Mouse (Mus musculus) spleen, adult 2 months (tissue): ENCODE results near the gene Stxbp6. TPM values are rescaled to one million over a fixed set of nuclear protein-coding genes. Genes with fewer than 3 reads are reported as not detected.

Source experiments
- DNase-seq, 2 experiments: peaks; one replicate each; pipeline versions ENCODE4 v3.0.0 to v3.0.0-alpha.2; 2012 to 2021; ENCODE audit warnings: low spot score in 2 of 2, low read depth in 1 of 2
- H3K27ac ChIP-seq: fragments of 200-500 bp; 2 replicates; pipeline ENCODE4 v1.5.1; 2012; ENCODE audit warnings: low read length, inconsistent platforms; ENCODE audit not compliant: insufficient read depth
- H3K27me3 ChIP-seq: fragments of 200-500 bp; 2 replicates; pipeline ENCODE4 v1.6.1; 2012; ENCODE audit warnings: mild to moderate bottlenecking, moderate library complexity, low read length, inconsistent platforms; ENCODE audit not compliant: control insufficient read depth, insufficient read depth
- H3K36me3 ChIP-seq: fragments of 200-500 bp; 2 replicates; pipeline ENCODE4 v1.6.1; 2012; ENCODE audit warnings: mild to moderate bottlenecking, low read length, inconsistent platforms; ENCODE audit not compliant: control insufficient read depth, insufficient read depth
- H3K4me1 ChIP-seq: fragments of 200-500 bp; 2 replicates; pipeline ENCODE4 v1.6.1; 2011; ENCODE audit warnings: inconsistent platforms; ENCODE audit not compliant: control insufficient read depth, insufficient read depth, insufficient read length
- H3K4me3 ChIP-seq: fragments of 200-500 bp; 2 replicates; pipeline ENCODE4 v1.5.1; 2011; ENCODE audit warnings: mild to moderate bottlenecking, inconsistent platforms; ENCODE audit not compliant: insufficient read depth, insufficient read length; ENCODE audit errors: extremely low read depth
- CTCF ChIP-seq: fragments of 200-500 bp; IDR thresholded peaks from 2 replicates; pipeline ENCODE4 v1.5.1; 2011; ENCODE audit warnings: mild to moderate bottlenecking, inconsistent platforms; ENCODE audit not compliant: insufficient read depth, insufficient read length, insufficient replicate concordance; ENCODE audit errors: extremely low read depth
- POLR2A ChIP-seq: fragments of 200-500 bp; IDR thresholded peaks from 2 replicates; pipeline ENCODE4 v1.6.1; 2011; ENCODE audit warnings: low read depth, low read length, inconsistent platforms
- WGBS: fragments of 180-500 bp; shearing (Covaris S2); methylation state at CpG from one replicate; pipeline ENCODE4 v1.1.7; 2018; 5-methylcytosine and 5-hydroxymethylcytosine counted together
- polyA plus RNA-seq: library from polyadenylated mRNA; depleted of rRNA; stranded (reverse); fragments of >200 nt; gene quantifications from 2 replicates; pipeline ENCODE4 v1.2.3, GENCODE M21; 2012

Stxbp6 gene
- polyA plus RNA-seq, 1 experiment = 1.1 TPM

- no peaks in the 10 kb centered on the region for H3K36me3 ChIP-seq
- no peak for DNase-seq
- 79% methylated on average over 5 of the region's 5 CpGs for WGBS
- H3K27ac ChIP-seq = no peak overlapping the region
- H3K27me3 ChIP-seq = no peaks in the 10 kb centered on the region
- no peak overlapping the region for H3K4me3 ChIP-seq
- TF ChIP-seq CTCF (no peak), POLR2A (no peak)
- H3K4me1 ChIP-seq = no peaks in the 10 kb centered on the region
Measured at GRCm38 (mm10) chr12:45013246-45013756, 61.2 kb downstream of the Stxbp6 start.

GRCm38 (mm10) chr12:45011436-45012089, 62.9 kb downstream of the Stxbp6 start:
- WGBS = 80% methylated on average over 11 of the region's 11 CpGs
- Histone ChIP-seq H3K36me3 (no peaks in the 10 kb centered on the region), H3K4me1 (no peaks in the 10 kb centered on the region), H3K27me3 (no peaks in the 10 kb centered on the region), H3K27ac (no peak overlapping the region), H3K4me3 (no peak overlapping the region)
- DNase-seq = no peak
- TF ChIP-seq POLR2A (no peak), CTCF (no peak)

GRCm38 (mm10) chr12:45011006-45011405, 63.5 kb downstream of the Stxbp6 start:
- Histone ChIP-seq H3K36me3 (no peaks in the 10 kb centered on the region), H3K4me1 (no peaks in the 10 kb centered on the region), H3K27ac (no peak overlapping the region), H3K4me3 (no peak overlapping the region), H3K27me3 (no peaks in the 10 kb centered on the region)
- TF ChIP-seq POLR2A = no peak
- no peak for TF ChIP-seq CTCF
- no peak for DNase-seq

GRCm38 (mm10) chr12:45009984-45010611, 64.4 kb downstream of the Stxbp6 start:
- WGBS = 89% methylated on average over 2 of the region's 2 CpGs
- no peak overlapping the region for H3K4me3 ChIP-seq
- no peak overlapping the region for H3K27ac ChIP-seq
- TF ChIP-seq POLR2A = no peak
- TF ChIP-seq CTCF = no peak
- H3K36me3 ChIP-seq = no peaks in the 10 kb centered on the region
- no peaks in the 10 kb centered on the region for H3K4me1 ChIP-seq
- DNase-seq = no peak
- H3K27me3 ChIP-seq = no peaks in the 10 kb centered on the region

- no peak for DNase-seq
- no peak for TF ChIP-seq POLR2A
- TF ChIP-seq CTCF = no peak
- WGBS = 94% methylated on average over 2 of the region's 2 CpGs
Measured at GRCm38 (mm10) chr12:45006569-45006968, 67.9 kb downstream of the Stxbp6 start.

GRCm38 (mm10) chr12:45006049-45006448, 68.5 kb downstream of the Stxbp6 start:
- Histone ChIP-seq H3K27ac (no peak overlapping the region), H3K4me1 (no peaks in the 10 kb centered on the region), H3K27me3 (no peaks in the 10 kb centered on the region), H3K36me3 (no peaks in the 10 kb centered on the region), H3K4me3 (no peak overlapping the region)
- TF ChIP-seq POLR2A = no peak
- DNase-seq = no peak
- WGBS = 50% methylated on average over 4 of the region's 4 CpGs

More at GRCm38 (mm10) chr12:45006569-45006968, 67.9 kb downstream of the Stxbp6 start:
- no peak overlapping the region for H3K27ac ChIP-seq
- H3K4me1 ChIP-seq = no peaks in the 10 kb centered on the region
- no peak overlapping the region for H3K4me3 ChIP-seq
- no peaks in the 10 kb centered on the region for H3K36me3 ChIP-seq
- H3K27me3 ChIP-seq = no peaks in the 10 kb centered on the region

- Histone ChIP-seq H3K27me3 (no peaks in the 10 kb centered on the region), H3K27ac (no peak overlapping the region), H3K4me3 (no peak overlapping the region), H3K36me3 (no peaks in the 10 kb centered on the region), H3K4me1 (no peaks in the 10 kb centered on the region)
- 44% methylated on average over 1 of the region's 1 CpGs for WGBS
- TF ChIP-seq CTCF = no peak
- no peak for TF ChIP-seq POLR2A
- no peak for DNase-seq
Measured at GRCm38 (mm10) chr12:45001996-45002395, 72.5 kb downstream of the Stxbp6 start.
